Mouse (Mus musculus): ENCODE data around the gene Tob1.

The Tob1 gene

GRCm38 (mm10) chr11:94198405-94199146 is 12.7 kb upstream of the Tob1 start:
- DNase-seq (ENCODE audit: low read depth in 1 of 2, low spot score in 2 of 2), result no peak

GRCm38 (mm10) chr11:94199771-94200170 is 11.5 kb upstream of the Tob1 start:
- no peak for DNase-seq (ENCODE audit: low read depth in 1 of 2, low spot score in 2 of 2)

- no peak for DNase-seq (ENCODE audit: low read depth in 1 of 2, low spot score in 2 of 2)
Measured at GRCm38 (mm10) chr11:94200422-94200821, 10.8 kb upstream of the Tob1 start.

GRCm38 (mm10) chr11:94202106-94202505 is 9.1 kb upstream of the Tob1 start:
- no peak for DNase-seq (ENCODE audit: low read depth in 1 of 2, low spot score in 2 of 2)

GRCm38 (mm10) chr11:94203066-94203465 is 8.2 kb upstream of the Tob1 start:
- DNase-seq (ENCODE audit: low read depth in 1 of 2, low spot score in 2 of 2), result no peak

- no peak for DNase-seq (ENCODE audit: low read depth in 1 of 2, low spot score in 2 of 2)
Measured at GRCm38 (mm10) chr11:94206398-94207114, 4.7 kb upstream of the Tob1 start.

GRCm38 (mm10) chr11:94208811-94209675 is 2.2 kb upstream of the Tob1 start:
- no peak for DNase-seq (ENCODE audit: low read depth in 1 of 2, low spot score in 2 of 2)

- DNase-seq (ENCODE audit: low read depth in 1 of 2, low spot score in 2 of 2), result peak in 1 of 2 experiments; percentile 33
Measured at GRCm38 (mm10) chr11:94209695-94210131, 1.5 kb upstream of the Tob1 start.

- peak; percentile 60 to 70 for DNase-seq (ENCODE audit: low read depth in 1 of 2, low spot score in 2 of 2)
Measured at GRCm38 (mm10) chr11:94210191-94211086, 815 bp upstream of the Tob1 start.

- DNase-seq (ENCODE audit: low read depth in 1 of 2, low spot score in 2 of 2), result no peak
Measured at GRCm38 (mm10) chr11:94211651-94212488, 616 bp downstream of the Tob1 start.

- DNase-seq (ENCODE audit: low read depth in 1 of 2, low spot score in 2 of 2), result no peak
Measured at GRCm38 (mm10) chr11:94212489-94212836, 1.2 kb downstream of the Tob1 start.

- DNase-seq (ENCODE audit: low read depth in 1 of 2, low spot score in 2 of 2), result no peak
Measured at GRCm38 (mm10) chr11:94212997-94213396, 1.7 kb downstream of the Tob1 start.

GRCm38 (mm10) chr11:94213735-94214594 is 2.7 kb downstream of the Tob1 start:
- no peak for DNase-seq (ENCODE audit: low read depth in 1 of 2, low spot score in 2 of 2)

- DNase-seq (ENCODE audit: low read depth in 1 of 2, low spot score in 2 of 2), result no peak
Measured at GRCm38 (mm10) chr11:94215581-94215980, 4.3 kb downstream of the Tob1 start.

- DNase-seq (ENCODE audit: low read depth in 1 of 2, low spot score in 2 of 2), result no peak
Measured at GRCm38 (mm10) chr11:94216247-94216646, 5.0 kb downstream of the Tob1 start.

GRCm38 (mm10) chr11:94221257-94221656 is 10.0 kb downstream of the Tob1 start:
- no peak for DNase-seq (ENCODE audit: low read depth in 1 of 2, low spot score in 2 of 2)

GRCm38 (mm10) chr11:94223531-94223930 is 12.3 kb downstream of the Tob1 start:
- no peak for DNase-seq (ENCODE audit: low read depth in 1 of 2, low spot score in 2 of 2)

- DNase-seq (ENCODE audit: low read depth in 1 of 2, low spot score in 2 of 2), result peak; percentile 37 to 47
Measured at GRCm38 (mm10) chr11:94225985-94226384, 14.7 kb downstream of the Tob1 start.

GRCm38 (mm10) chr11:94228416-94228815 is 17.2 kb downstream of the Tob1 start:
- DNase-seq (ENCODE audit: low read depth in 1 of 2, low spot score in 2 of 2), result no peak

Data from monocyte, adult 2 months (primary cell).